Mouse (Mus musculus) heart, embryonic 10.5 days (tissue): Measurements from ENCODE around the gene Adcy3. TPM values are rescaled to one million over a fixed set of nuclear protein-coding genes. Genes with fewer than 3 reads are reported as not detected.
A peak's percentile ranks its signal among the peaks of the same experiment; 100 is the strongest.

ENCODE experiments used
- DNase-seq: peaks from one replicate; pipeline ENCODE4 v3.0.0-alpha.2; 2017; ENCODE audit warnings: low spot score
- H3K27ac ChIP-seq: fragments of 300-500 bp; sonication (generic); 2 replicates; pipeline ENCODE4 v1.5.1; 2016; ENCODE audit warnings: mild to moderate bottlenecking
- H3K27me3 ChIP-seq: fragments of 300-500 bp; sonication (generic); 2 replicates; pipeline ENCODE4 v1.6.1; 2016; ENCODE audit warnings: mild to moderate bottlenecking; ENCODE audit not compliant: poor library complexity, insufficient read depth, severe bottlenecking
- H3K36me3 ChIP-seq: fragments of 300-500 bp; sonication (generic); 2 replicates; pipeline ENCODE4 v1.6.1; 2016; ENCODE audit warnings: mild to moderate bottlenecking, moderate library complexity
- H3K4me1 ChIP-seq: fragments of 300-500 bp; sonication (generic); 2 replicates; pipeline ENCODE4 v1.6.1; 2016; ENCODE audit warnings: mild to moderate bottlenecking
- H3K4me3 ChIP-seq: fragments of 300-500 bp; sonication (generic); 2 replicates; pipeline ENCODE4 v1.5.1; 2016; ENCODE audit warnings: mild to moderate bottlenecking, moderate library complexity
- H3K9me3 ChIP-seq: fragments of 300-500 bp; sonication (generic); 2 replicates; pipeline ENCODE4 v1.6.1; 2016; ENCODE audit warnings: mild to moderate bottlenecking, moderate library complexity
- WGBS: fragments of 180-500 bp; shearing (Covaris S2); methylation state at CpG from one replicate; pipeline ENCODE4 v1.1.7; 2016; 5-methylcytosine and 5-hydroxymethylcytosine counted together
- polyA plus RNA-seq: library from polyadenylated mRNA; unstranded; fragments of >200 nt; fragmentation: Nextera tagmentation; extraction: Ambion mirVana; gene quantifications from 2 replicates; pipeline ENCODE4 v1.2.1, GENCODE M21; 2016

Gene Adcy3
- polyA plus RNA-seq, 1 experiment from 2014 or later: 6.8 TPM

- H3K9me3 ChIP-seq: no peaks in the 10 kb centered on the region
- peaks cover 44% of the 10 kb centered on the region for H3K4me1 ChIP-seq
- H3K27ac ChIP-seq: peak overlapping the region; percentile 30; the same call in 1 of the 2 replicates
- no peak for DNase-seq
- no peaks in the 10 kb centered on the region for H3K27me3 ChIP-seq
- H3K4me3 ChIP-seq: no peak overlapping the region
- H3K36me3 ChIP-seq: no peaks in the 10 kb centered on the region
- 40% methylated on average over 5 of the region's 5 CpGs for WGBS
These were observed 56.2 kb downstream of the Adcy3 start for GRCm38 (mm10) chr12:4189060-4189447.

DNA sequence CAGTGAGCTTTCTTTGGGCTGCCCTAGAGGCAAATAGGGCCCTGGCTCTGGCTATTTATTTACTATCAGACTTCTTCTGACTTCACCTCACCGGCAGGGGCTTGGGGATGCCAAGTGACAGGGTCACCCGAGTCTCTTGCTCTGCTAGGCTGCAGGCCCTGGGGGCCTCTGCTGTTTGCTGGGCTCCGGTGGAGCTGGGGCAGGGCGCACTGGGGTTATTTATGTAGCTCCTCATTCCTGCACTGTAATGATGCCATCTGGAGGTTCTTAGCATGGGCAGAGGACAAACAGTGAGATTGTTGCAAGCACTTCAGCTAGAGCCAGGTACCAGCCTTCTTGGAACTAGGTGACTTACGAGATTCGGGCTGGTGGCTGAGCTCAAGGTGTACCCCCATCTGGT, 59.6 kb downstream of the Adcy3 start:
- WGBS: 70% methylated on average over 6 of the region's 6 CpGs
- Histone ChIP-seq H3K27me3 (no peaks in the 10 kb centered on the region), H3K27ac (peak overlapping the region; percentile 64)

GRCm38 (mm10) chr12:4193025-4193740, 60.3 kb downstream of the Adcy3 start:
- no peaks in the 10 kb centered on the region for H3K9me3 ChIP-seq
- peaks cover 43% of the 10 kb centered on the region for H3K4me1 ChIP-seq
- H3K27ac ChIP-seq: peak overlapping the region; percentile 64
- DNase-seq: no peak
- WGBS: 62% methylated on average over 10 of the region's 10 CpGs
- H3K36me3 ChIP-seq: peaks cover 7% of the 10 kb centered on the region; the same call in 1 of the 2 replicates
- no peak overlapping the region for H3K4me3 ChIP-seq
- no peaks in the 10 kb centered on the region for H3K27me3 ChIP-seq

More for the DNA sequence above, 59.6 kb downstream of the Adcy3 start:
- Histone ChIP-seq H3K36me3 (peaks cover 3% of the 10 kb centered on the region; the same call in 1 of the 2 replicates), H3K9me3 (no peaks in the 10 kb centered on the region), H3K4me1 (peaks cover 49% of the 10 kb centered on the region), H3K4me3 (no peak overlapping the region)
- no peak for DNase-seq

DNA sequence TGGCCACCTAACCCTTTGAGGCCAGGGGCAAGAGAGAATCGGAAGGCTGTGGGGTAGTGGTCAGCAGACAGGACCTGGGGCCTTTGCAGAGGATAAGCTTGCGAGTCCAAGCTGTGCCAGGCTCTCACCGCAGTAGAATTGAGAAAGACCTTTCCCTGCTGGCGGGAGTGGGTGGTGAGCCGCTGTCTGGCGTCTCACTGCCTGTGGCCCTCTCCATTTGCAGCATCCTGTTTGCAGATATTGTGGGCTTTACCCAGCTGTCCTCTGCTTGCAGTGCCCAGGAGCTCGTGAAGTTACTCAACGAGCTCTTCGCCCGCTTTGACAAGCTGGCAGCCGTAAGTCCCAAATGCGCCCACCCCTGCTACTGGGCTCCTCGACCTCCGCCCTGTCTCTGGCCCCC, 61.7 kb downstream of the Adcy3 start:
- DNase-seq: no peak
- Histone ChIP-seq H3K9me3 (no peaks in the 10 kb centered on the region), H3K27ac (no peak overlapping the region), H3K4me3 (no peak overlapping the region), H3K4me1 (peaks cover 32% of the 10 kb centered on the region), H3K36me3 (peaks cover 7% of the 10 kb centered on the region), H3K27me3 (no peaks in the 10 kb centered on the region)
- 92% methylated on average over 14 of the region's 14 CpGs for WGBS

DNA sequence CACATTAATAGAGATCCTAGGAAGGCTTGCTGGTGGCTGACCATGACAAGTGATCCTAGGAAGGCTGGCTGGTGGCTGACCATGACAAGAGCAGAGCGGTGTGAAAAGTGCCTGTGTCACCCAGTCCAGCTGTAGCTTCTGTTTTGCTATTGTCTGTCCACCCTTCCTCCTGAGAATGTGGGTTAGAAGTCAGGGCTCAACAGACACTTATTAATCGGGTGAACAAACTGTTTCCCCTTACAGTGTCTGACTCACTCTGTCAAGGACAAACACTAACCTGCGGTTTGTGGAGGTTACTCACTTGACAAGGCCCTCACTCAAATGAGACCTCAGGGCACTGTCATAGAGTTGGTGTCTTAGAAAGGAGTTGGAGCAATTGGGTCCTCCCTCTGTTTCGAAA, 65.8 kb downstream of the Adcy3 start:
- DNase-seq: no peak
- H3K9me3 ChIP-seq: no peaks in the 10 kb centered on the region
- no peaks in the 10 kb centered on the region for H3K27me3 ChIP-seq
- peaks cover 16% of the 10 kb centered on the region; the same call in 1 of the 2 replicates for H3K4me1 ChIP-seq
- H3K4me3 ChIP-seq: no peak overlapping the region
- 85% methylated on average over 4 of the region's 4 CpGs for WGBS
- H3K27ac ChIP-seq: no peak overlapping the region
- peaks cover 27% of the 10 kb centered on the region for H3K36me3 ChIP-seq

- Histone ChIP-seq H3K36me3 (peaks cover 31% of the 10 kb centered on the region), H3K9me3 (no peaks in the 10 kb centered on the region), H3K27ac (no peak overlapping the region), H3K27me3 (no peaks in the 10 kb centered on the region), H3K4me1 (peaks cover 10% of the 10 kb centered on the region; the same call in 1 of the 2 replicates), H3K4me3 (no peak overlapping the region)
- no peak for DNase-seq
- WGBS: 92% methylated on average over 11 of the region's 11 CpGs
These were observed 66.4 kb downstream of the Adcy3 start for GRCm38 (mm10) chr12:4199271-4199670.

GRCm38 (mm10) chr12:4201454-4202200, 68.7 kb downstream of the Adcy3 start:
- 88% methylated on average over 13 of the region's 13 CpGs for WGBS
- Histone ChIP-seq H3K4me3 (no peak overlapping the region), H3K27ac (no peak overlapping the region), H3K4me1 (0 out of 2 replicates have a peak, but pooled peaks cover 7% of the 10 kb centered on the region), H3K9me3 (no peaks in the 10 kb centered on the region), H3K36me3 (peaks cover 43% of the 10 kb centered on the region), H3K27me3 (no peaks in the 10 kb centered on the region)
- DNase-seq: no peak

- peaks cover 48% of the 10 kb centered on the region for H3K36me3 ChIP-seq
- H3K9me3 ChIP-seq: no peaks in the 10 kb centered on the region
- no peaks in the 10 kb centered on the region for H3K27me3 ChIP-seq
- DNase-seq: no peak
- no peak overlapping the region for H3K27ac ChIP-seq
- no peak overlapping the region for H3K4me3 ChIP-seq
- 0 out of 2 replicates have a peak, but pooled peaks cover 7% of the 10 kb centered on the region for H3K4me1 ChIP-seq
- 79% methylated on average over 4 of the region's 4 CpGs for WGBS
These were observed 69.3 kb downstream of the Adcy3 start for GRCm38 (mm10) chr12:4202206-4202605.

GRCm38 (mm10) chr12:4206106-4206505, 73.2 kb downstream of the Adcy3 start:
- no peak for DNase-seq
- no peaks in the 10 kb centered on the region for H3K27me3 ChIP-seq
- H3K9me3 ChIP-seq: no peaks in the 10 kb centered on the region
- no peak overlapping the region for H3K27ac ChIP-seq
- WGBS: 94% methylated on average over 11 of the region's 11 CpGs
- H3K4me1 ChIP-seq: 0 out of 2 replicates have a peak, but pooled peaks cover 3% of the 10 kb centered on the region
- H3K36me3 ChIP-seq: peaks cover 55% of the 10 kb centered on the region
- H3K4me3 ChIP-seq: no peak overlapping the region

- 82% methylated on average over 15 of the region's 15 CpGs for WGBS
- H3K9me3 ChIP-seq: no peaks in the 10 kb centered on the region
- H3K27ac ChIP-seq: no peak overlapping the region
- no peak overlapping the region for H3K4me3 ChIP-seq
- no peaks in the 10 kb centered on the region for H3K27me3 ChIP-seq
- H3K4me1 ChIP-seq: no peaks in the 10 kb centered on the region
- peaks cover 69% of the 10 kb centered on the region for H3K36me3 ChIP-seq
- no peak for DNase-seq
These were observed 75.7 kb downstream of the Adcy3 start for GRCm38 (mm10) chr12:4208405-4209133.

DNA sequence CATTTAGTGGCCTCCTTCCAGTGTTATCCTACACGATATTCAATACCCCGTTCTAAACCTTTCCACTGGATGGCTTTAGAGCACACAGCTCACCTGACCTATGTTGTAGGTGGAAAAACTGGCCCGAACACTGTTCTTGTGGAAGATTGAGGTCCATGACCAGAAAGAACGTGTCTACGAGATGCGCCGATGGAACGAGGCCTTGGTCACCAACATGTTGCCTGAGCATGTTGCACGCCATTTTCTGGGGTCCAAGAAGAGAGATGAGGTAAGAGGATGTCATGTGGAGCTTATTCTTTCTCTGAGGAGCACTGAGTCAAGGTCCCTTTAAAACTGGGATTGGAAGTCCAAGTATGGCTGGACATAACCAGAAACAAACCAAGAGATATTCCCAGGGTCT, 76.3 kb downstream of the Adcy3 start:
- peaks cover 70% of the 10 kb centered on the region for H3K36me3 ChIP-seq

DNA sequence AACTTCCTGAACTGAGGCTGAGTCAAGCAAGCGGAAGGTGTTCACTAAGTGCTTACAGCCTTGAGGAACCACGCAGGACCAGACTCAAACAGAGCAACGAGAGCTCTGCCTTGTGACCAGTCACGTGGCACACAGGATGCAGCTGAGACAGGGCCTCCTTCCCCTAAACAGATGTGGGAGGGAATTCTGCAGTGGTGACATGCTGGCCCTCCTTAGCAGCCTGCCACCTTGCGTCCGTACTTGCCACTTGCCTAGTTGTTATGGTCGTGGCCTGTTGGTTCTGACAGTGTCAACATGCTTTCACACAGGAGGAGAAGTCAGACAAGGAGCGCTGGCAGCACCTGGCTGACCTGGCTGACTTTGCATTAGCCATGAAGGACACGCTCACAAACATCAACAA, 78.3 kb downstream of the Adcy3 start:
- Histone ChIP-seq H3K36me3 (peaks cover 79% of the 10 kb centered on the region), H3K27ac (no peak overlapping the region), H3K4me3 (no peak overlapping the region), H3K4me1 (no peaks in the 10 kb centered on the region), H3K27me3 (no peaks in the 10 kb centered on the region), H3K9me3 (no peaks in the 10 kb centered on the region)
- no peak for DNase-seq
- WGBS: 92% methylated on average over 9 of the region's 9 CpGs

More for the DNA sequence above, 76.3 kb downstream of the Adcy3 start:
- Histone ChIP-seq H3K9me3 (no peaks in the 10 kb centered on the region), H3K4me3 (no peak overlapping the region), H3K27ac (no peak overlapping the region), H3K27me3 (no peaks in the 10 kb centered on the region), H3K4me1 (no peaks in the 10 kb centered on the region)
- 91% methylated on average over 9 of the region's 9 CpGs for WGBS
- no peak for DNase-seq

DNA sequence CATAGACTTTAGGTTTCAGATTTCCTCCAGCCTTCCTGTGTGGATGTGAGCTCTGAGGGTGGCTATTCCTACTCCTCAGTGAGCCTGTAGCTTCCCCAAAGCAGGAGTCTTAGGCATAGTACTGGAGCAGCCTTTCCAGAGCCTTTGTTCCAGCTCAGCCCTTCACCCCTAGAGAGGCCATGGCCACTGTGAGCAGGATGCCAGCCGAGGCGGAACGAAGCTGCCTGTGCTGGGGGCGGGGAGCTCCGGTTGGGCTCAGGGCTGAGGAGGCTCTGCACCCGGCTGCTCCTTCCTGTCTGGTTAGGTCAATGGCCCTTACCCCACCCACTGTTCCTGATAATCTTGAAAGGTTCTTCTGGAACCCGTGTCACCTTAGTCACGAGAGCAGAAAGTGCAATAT, 80.0 kb downstream of the Adcy3 start:
- no peak overlapping the region for H3K4me3 ChIP-seq
- no peaks in the 10 kb centered on the region for H3K4me1 ChIP-seq
- peaks cover 80% of the 10 kb centered on the region for H3K36me3 ChIP-seq
- 76% methylated on average over 8 of the region's 8 CpGs for WGBS
- no peaks in the 10 kb centered on the region for H3K9me3 ChIP-seq
- no peaks in the 10 kb centered on the region for H3K27me3 ChIP-seq
- H3K27ac ChIP-seq: 0 out of 2 replicates have a peak overlapping the region, but pooled peaks have one; percentile 12
- DNase-seq: no peak
